Mouse (Mus musculus) stomach, postnatal 0 days (tissue): ENCODE data around the gene Mrpl48. TPM values are rescaled to one million over a fixed set of nuclear protein-coding genes. Genes with fewer than 3 reads are reported as not detected.
A peak's percentile ranks its signal among the peaks of the same experiment; 100 is the strongest.

ENCODE experiments used
- ATAC-seq: fragments of 200-750 bp; cut with Nextera tagmentation; 2 replicates; pipeline ENCODE4 v1.8.0; 2017; ENCODE audit not compliant: low FRiP score, low TSS enrichment
- DNase-seq: peaks from one replicate; pipeline ENCODE4 v3.0.0-alpha.2; 2016; ENCODE audit warnings: low spot score
- H3K27ac ChIP-seq: fragments of 300-500 bp; sonication (generic); replicated peaks from 2 replicates; pipeline ENCODE4 v1.5.1; 2014; ENCODE audit warnings: mild to moderate bottlenecking, control low read depth
- H3K27me3 ChIP-seq: fragments of 300-500 bp; sonication (generic); 2 replicates; pipeline ENCODE4 v1.6.1; 2014; ENCODE audit warnings: low read length; ENCODE audit not compliant: control insufficient read depth, insufficient read depth
- H3K36me3 ChIP-seq: fragments of 300-500 bp; sonication (generic); 2 replicates; pipeline ENCODE4 v1.6.1; 2014; ENCODE audit warnings: low read length, mixed read lengths; ENCODE audit not compliant: control insufficient read depth, insufficient read depth
- H3K4me1 ChIP-seq: fragments of 300-500 bp; sonication (generic); replicated peaks from 2 replicates; pipeline ENCODE4 v1.6.1; 2014; ENCODE audit warnings: antibody characterized with exemption; ENCODE audit not compliant: control insufficient read depth, insufficient read depth
- H3K4me2 ChIP-seq: fragments of 300-500 bp; sonication (generic); replicated peaks from 2 replicates; pipeline ENCODE4 v1.6.1; 2014; ENCODE audit warnings: low read depth, mild to moderate bottlenecking, control low read depth, moderate library complexity
- H3K4me3 ChIP-seq: fragments of 300-500 bp; sonication (generic); 2 replicates; pipeline ENCODE4 v1.5.1; 2014; ENCODE audit warnings: low read depth, low read length, control low read depth
- H3K9ac ChIP-seq: fragments of 300-500 bp; sonication (generic); 2 replicates; pipeline ENCODE4 v1.6.1; 2014; ENCODE audit warnings: mild to moderate bottlenecking, low read length, control low read depth, mixed read lengths
- H3K9me3 ChIP-seq: fragments of 300-500 bp; sonication (generic); 2 replicates; pipeline ENCODE4 v1.6.1; 2016; ENCODE audit warnings: low read length; ENCODE audit not compliant: control insufficient read depth
- CTCF ChIP-seq: IDR thresholded peaks from 2 replicates; pipeline ENCODE4 v1.5.1; 2016; ENCODE audit warnings: antibody characterized with exemption, low read depth, mild to moderate bottlenecking, moderate library complexity
- EP300 ChIP-seq: optimal IDR thresholded peaks from 2 replicates; pipeline ENCODE3; 2016; ENCODE audit warnings: antibody characterized with exemption
- WGBS: fragments of 180-500 bp; shearing (Covaris S2); extraction: QIAGEN DNeasy Blood & Tissue Kit; methylation state at CpG from one replicate; pipeline ENCODE4 v1.1.7; 2014; 5-methylcytosine and 5-hydroxymethylcytosine counted together
- polyA plus RNA-seq: library from polyadenylated mRNA; unstranded; fragments of >200 nt; fragmentation: Nextera tagmentation; extraction: Ambion mirVana; gene quantifications from 2 replicates; pipeline ENCODE4 v1.2.1, GENCODE M21; 2015

The Mrpl48 gene
- 77.0 and 79.7 TPM in 2 replicates for polyA plus RNA-seq

DNA sequence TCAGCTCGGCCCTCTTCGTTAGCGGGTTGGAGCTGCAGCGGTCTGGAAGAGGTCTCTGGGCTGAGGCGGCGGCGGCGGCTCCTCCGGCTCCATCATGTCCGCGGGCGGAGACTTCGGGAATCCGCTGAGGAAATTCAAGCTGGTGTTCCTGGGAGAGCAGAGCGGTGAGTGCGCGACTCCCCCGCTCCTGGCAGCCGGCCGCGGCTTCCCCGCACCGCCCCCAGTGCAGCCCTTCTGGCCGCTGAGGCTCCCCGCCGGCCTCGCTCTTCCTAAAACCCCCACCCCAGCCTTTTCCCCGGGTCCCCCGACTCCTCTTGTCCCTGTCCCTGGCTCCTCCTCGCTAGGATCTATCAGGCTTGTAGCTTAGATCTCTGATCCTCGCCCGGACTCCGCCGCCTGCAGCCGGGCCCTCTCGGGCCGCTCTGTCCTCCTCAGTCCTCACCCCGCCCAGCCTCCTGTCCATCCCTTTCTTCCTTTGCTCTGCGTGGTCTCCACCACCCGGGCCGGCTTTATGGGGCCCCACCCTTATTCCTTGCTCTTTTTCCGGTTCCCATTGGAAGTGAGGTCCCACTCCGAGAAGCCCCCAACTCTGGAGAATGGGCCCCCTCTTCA lies at the start of gene Mrpl48:
Mrpl48 (minus strand) TSS at position 172 of the 612 bp plus-strand sequence.
- TF ChIP-seq EP300 (no peak), CTCF (no peak)
- DNase-seq (peak; percentile 64), ATAC-seq (peak; percentile 20)
- H3K4me2 ChIP-seq = peak within 1 kb of the TSS; percentile 87
- H3K27me3 ChIP-seq = no peaks in the 10 kb centered on the region
- no peaks in the 10 kb centered on the region for H3K36me3 ChIP-seq
- H3K27ac ChIP-seq = peak within 1 kb of the TSS; percentile 100
- under 1% methylated on average over 31 of the region's 43 CpGs for WGBS
- peak within 1 kb of the TSS; percentile 99 for H3K4me3 ChIP-seq
- H3K9ac ChIP-seq = peak within 1 kb of the TSS; percentile 99
- no peaks in the 10 kb centered on the region for H3K9me3 ChIP-seq
- H3K4me1 ChIP-seq = no peaks in the 10 kb centered on the region

DNA sequence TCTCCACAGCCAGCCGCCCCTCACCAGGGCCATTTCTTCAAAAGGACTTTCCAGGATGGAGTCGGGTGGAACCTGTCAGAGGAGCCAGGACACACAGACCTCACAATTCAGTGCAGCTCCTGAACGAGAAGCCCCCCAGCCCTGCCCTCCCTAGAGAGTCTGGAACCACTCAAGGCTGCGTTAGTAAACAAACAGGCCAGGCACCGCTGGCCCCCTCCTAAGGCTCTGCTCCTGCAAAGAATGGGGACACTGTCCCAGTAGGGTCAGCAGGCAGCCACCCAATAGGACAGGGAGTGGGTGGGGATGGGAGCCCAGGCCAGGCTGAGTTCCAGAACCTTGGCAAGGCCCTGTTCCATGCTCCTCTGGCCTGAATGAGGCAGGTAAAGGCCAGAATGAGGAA lies 48.6 kb upstream of the Mrpl48 start:
- Histone ChIP-seq H3K4me3 (no peak overlapping the region), H3K9me3 (no peaks in the 10 kb centered on the region), H3K4me2 (no peak overlapping the region), H3K27ac (no peak overlapping the region), H3K27me3 (no peaks in the 10 kb centered on the region), H3K4me1 (no peaks in the 10 kb centered on the region), H3K36me3 (no peaks in the 10 kb centered on the region), H3K9ac (no peak overlapping the region)
- TF ChIP-seq CTCF = no peak
- TF ChIP-seq EP300 = no peak
- ATAC-seq (no peak), DNase-seq (no peak)
- WGBS = 25% methylated on average over 5 of the region's 5 CpGs

DNA sequence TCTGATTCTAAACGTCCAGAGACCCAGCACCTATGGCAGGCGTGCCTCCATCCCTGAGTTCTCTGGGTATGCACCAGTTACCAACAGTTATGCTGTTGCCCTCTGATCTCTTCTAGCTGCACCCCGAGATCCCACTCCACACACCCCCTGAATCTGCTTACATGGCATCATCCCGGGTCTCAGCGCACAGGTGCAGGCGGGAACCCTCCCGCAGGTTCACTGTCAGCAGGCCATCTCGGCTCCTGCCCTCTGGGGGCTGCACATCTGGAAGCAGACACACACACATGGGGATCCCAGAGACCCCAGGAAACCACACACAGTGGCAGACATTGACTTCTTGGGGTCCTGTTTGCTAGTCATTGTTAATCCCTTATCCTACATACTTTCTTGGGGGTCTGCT lies 46.3 kb upstream of the Mrpl48 start:
- no peak overlapping the region for H3K4me3 ChIP-seq
- no peaks in the 10 kb centered on the region for H3K4me1 ChIP-seq
- no peaks in the 10 kb centered on the region for H3K27me3 ChIP-seq
- no peak overlapping the region for H3K9ac ChIP-seq
- WGBS = 82% methylated on average over 8 of the region's 8 CpGs
- no peak for ATAC-seq
- H3K4me2 ChIP-seq = no peak overlapping the region
- no peak overlapping the region for H3K27ac ChIP-seq
- H3K36me3 ChIP-seq = no peaks in the 10 kb centered on the region
- TF ChIP-seq CTCF (no peak), EP300 (no peak)
- no peaks in the 10 kb centered on the region for H3K9me3 ChIP-seq
- DNase-seq = no peak

DNA sequence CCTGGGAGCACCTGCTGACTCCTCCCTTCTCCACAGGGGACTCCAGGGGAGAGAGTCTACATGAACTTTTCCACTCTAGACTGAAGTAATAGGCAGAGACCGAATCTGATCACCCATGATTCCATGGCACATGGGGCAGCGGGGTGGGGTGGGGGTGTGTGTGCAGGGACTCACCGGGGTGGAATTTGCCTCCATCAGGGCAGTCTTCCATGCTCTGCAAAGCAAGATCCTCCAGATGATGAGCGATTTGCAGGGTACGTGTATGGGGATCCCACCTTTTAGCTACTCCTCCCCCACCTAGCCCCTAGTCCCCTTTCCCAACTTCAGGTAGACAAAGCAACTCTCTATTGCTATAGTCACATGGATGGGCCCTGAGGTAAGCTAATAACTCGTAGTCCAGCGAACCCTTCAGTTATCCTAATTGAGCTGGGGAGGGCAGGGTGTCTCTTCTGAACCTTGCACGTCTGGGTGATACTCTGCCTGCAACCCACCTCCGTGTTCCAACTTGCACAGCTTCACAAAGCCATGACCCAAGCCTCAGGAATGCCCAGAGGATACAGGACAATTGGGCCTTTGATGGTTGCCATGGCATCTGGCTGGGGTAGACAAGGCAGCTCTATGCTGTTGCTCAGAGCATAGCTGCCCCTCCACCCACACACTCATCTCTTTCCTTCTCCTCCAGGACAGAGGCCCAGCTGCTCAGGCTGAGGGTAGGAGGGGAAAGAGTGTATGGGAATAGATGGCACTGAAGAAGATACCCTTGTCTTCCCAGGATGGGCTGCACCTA lies 45.6 kb upstream of the Mrpl48 start:
- Histone ChIP-seq H3K4me1 (no peaks in the 10 kb centered on the region), H3K9ac (no peak overlapping the region), H3K27me3 (no peaks in the 10 kb centered on the region), H3K27ac (no peak overlapping the region), H3K4me2 (no peak overlapping the region), H3K36me3 (no peaks in the 10 kb centered on the region), H3K4me3 (no peak overlapping the region), H3K9me3 (no peaks in the 10 kb centered on the region)
- 80% methylated on average over 9 of the region's 9 CpGs for WGBS
- DNase-seq = peak; percentile 11
- ATAC-seq = no peak
- no peak for TF ChIP-seq EP300
- no peak for TF ChIP-seq CTCF

DNA sequence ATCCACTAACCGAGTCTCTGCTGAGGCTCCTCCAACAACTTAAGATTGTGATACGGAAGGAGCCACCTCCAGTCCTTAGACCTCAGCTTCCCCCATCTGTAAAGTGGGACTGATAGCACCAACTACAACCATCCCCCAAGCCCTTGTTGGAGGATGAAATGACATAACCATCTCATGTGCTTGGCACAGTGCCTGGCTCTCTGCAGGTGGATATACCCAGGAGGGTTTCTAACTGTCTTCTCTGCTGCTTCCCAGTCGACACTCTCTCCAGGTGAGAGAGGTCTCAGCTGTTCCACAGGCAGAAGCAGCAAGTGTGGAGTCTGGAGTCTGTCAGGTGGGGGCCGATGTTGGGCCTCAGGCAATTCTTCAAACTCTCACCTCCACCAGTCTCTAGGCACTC lies 42.9 kb upstream of the Mrpl48 start:
- Histone ChIP-seq H3K4me2 (no peak overlapping the region), H3K9me3 (no peaks in the 10 kb centered on the region), H3K27me3 (no peaks in the 10 kb centered on the region), H3K4me1 (no peaks in the 10 kb centered on the region), H3K4me3 (no peak overlapping the region), H3K9ac (no peak overlapping the region), H3K27ac (no peak overlapping the region), H3K36me3 (0 out of 2 replicates have a peak, but pooled peaks cover 2% of the 10 kb centered on the region)
- WGBS = 52% methylated on average over 4 of the region's 4 CpGs
- DNase-seq = no peak
- TF ChIP-seq CTCF (no peak), EP300 (no peak)
- ATAC-seq = 0 out of 2 replicates have a peak, but pooled peaks have one; percentile 43

DNA sequence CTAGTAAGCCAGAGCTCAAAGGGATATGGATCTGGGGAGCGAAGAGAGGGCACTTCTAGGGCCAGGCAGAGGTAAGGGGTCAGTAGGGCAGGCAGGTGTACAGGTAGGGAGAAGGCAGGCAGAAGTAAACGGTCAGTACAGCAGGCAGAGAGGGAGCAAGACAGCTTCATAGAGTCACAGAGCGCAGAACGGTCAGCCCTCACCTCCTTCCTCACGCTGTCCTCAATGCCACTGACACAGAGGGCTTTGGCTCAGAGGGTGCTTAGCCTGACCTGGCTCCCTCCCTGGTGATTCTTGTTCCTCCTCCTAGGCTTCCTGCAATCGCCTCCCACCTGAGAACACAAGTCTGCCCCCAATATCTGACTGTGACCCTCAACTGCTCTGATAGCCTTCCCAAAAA lies 42.3 kb upstream of the Mrpl48 start:
- H3K27me3 ChIP-seq = no peaks in the 10 kb centered on the region
- TF ChIP-seq EP300 = no peak
- no peak for TF ChIP-seq CTCF
- H3K4me1 ChIP-seq = no peaks in the 10 kb centered on the region
- ATAC-seq (no peak), DNase-seq (no peak)
- no peak overlapping the region for H3K9ac ChIP-seq
- H3K36me3 ChIP-seq = 0 out of 2 replicates have a peak, but pooled peaks cover 2% of the 10 kb centered on the region
- H3K4me2 ChIP-seq = no peak overlapping the region
- WGBS = 71% methylated on average over 6 of the region's 6 CpGs
- H3K9me3 ChIP-seq = no peaks in the 10 kb centered on the region
- H3K27ac ChIP-seq = no peak overlapping the region
- no peak overlapping the region for H3K4me3 ChIP-seq
